Mouse (Mus musculus): Measurements from ENCODE around the gene Ndufs8. TPM values are rescaled to one million over a fixed set of nuclear protein-coding genes. Genes with fewer than 3 reads are reported as not detected.

Gene Ndufs8
- polyA plus RNA-seq, 1 experiment from 2014 or later = 254 TPM

DNA sequence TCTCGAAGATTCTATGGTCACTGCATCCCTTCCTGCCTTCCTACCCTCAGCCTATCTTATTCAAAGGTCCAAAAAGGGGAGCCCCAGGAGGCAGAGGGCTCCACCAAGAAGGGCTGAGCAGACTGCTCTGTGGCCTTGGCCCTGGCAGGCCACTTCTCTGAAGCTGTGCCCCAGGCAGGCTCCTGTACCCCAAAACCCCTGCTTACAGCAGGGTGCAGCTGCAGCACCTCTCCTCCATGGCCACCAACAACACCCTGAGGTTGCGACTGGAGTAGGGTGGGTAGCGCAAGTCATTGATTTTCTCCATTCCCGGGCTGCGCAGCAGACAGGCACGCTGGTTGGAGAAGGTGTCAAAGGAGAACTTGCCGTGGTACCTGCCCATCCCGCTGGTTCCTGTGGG, 1.1 kb upstream of the Ndufs8 start:
- no peak for ATAC-seq (ENCODE audit: insufficient number of reproducible peaks, low FRiP score, low TSS enrichment, low read depth)
- peaks cover 24% of the 10 kb centered on the region for H3K4me1 ChIP-seq
- peak overlapping the region; percentile 84; the same call in 1 of the 2 replicates for H3K27ac ChIP-seq
- H3K4me3 ChIP-seq = peak overlapping the region; percentile 66
- peak overlapping the region; percentile 59 for H3K4me2 ChIP-seq
- WGBS = 86% methylated on average over 8 of the region's 8 CpGs
- no peaks in the 10 kb centered on the region for H3K27me3 ChIP-seq
- peaks cover 27% of the 10 kb centered on the region for H3K36me3 ChIP-seq
- H3K9me3 ChIP-seq = no peaks in the 10 kb centered on the region
- peak overlapping the region; percentile 44; the same call in 1 of the 2 replicates for H3K9ac ChIP-seq

DNA sequence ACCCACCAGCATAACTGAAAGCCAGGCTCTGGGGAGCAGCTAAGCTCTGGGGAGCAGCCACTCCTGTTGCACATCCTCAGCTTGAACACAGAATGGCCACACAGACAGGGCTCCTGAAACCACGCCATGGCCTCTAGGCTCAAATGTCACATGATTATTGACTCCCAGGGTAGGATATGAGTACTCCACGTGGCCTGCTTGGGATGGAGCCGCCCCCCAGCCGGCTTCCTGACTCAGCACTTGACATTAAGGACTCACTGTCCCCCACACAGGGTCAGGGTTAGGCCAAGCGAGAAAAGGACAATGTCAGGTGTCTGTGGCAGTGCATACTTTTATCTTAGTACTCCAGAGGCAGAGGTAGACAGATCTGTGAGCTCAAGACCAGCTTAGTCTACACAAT, 2.4 kb downstream of the Ndufs8 start:
- Histone ChIP-seq H3K4me2 (no peak overlapping the region), H3K9ac (no peak overlapping the region), H3K36me3 (peaks cover 34% of the 10 kb centered on the region), H3K4me1 (peaks cover 53% of the 10 kb centered on the region), H3K27ac (no peak overlapping the region), H3K27me3 (no peaks in the 10 kb centered on the region), H3K9me3 (no peaks in the 10 kb centered on the region), H3K4me3 (no peak overlapping the region)
- WGBS = 81% methylated on average over 5 of the region's 5 CpGs
- no peak for ATAC-seq (ENCODE audit: insufficient number of reproducible peaks, low FRiP score, low TSS enrichment, low read depth)

DNA sequence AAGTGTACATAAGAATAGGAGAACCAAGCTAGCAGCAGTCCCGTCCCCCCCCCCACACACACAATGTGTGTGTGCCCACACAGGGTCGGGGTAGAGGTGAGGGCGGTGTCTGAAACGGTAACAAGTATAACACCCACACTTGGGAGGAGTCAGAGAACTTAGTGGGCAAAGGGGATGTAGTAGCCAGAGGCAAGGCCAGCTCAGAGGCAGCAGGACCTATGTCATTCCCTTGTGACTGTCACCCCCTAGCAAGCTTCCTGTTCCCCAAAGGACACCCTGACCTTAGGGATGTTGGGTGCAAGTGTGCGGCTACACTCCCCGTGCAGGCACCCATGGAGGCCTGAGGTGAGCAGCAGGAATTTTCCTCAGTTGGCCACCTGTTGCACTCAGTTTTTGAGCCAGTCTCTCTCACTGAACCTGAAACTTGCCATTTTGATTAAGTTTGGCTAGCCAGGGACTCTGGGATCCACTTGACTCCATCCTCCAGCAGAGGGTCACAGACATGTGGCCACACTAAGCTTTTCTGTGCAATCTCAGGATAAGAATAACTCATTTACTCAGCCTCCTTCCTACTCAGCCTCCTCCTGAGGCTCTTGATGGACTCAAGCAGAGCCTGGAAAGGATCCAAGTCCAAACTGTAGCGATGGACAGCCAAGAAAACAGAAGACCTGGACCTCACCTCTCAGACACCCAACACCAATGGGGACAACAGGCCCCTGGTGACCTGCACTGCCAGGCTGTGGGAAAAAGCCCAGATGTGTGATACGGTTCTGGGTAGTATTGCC, 4.5 kb downstream of the Ndufs8 start:
- 68% methylated on average over 8 of the region's 8 CpGs for WGBS
- H3K4me2 ChIP-seq = peak overlapping the region; percentile 83
- H3K9me3 ChIP-seq = no peaks in the 10 kb centered on the region
- H3K27ac ChIP-seq = no peak overlapping the region
- no peak for ATAC-seq (ENCODE audit: insufficient number of reproducible peaks, low FRiP score, low TSS enrichment, low read depth)
- H3K4me1 ChIP-seq = peaks cover 56% of the 10 kb centered on the region
- no peaks in the 10 kb centered on the region for H3K27me3 ChIP-seq
- peaks cover 44% of the 10 kb centered on the region for H3K36me3 ChIP-seq
- H3K4me3 ChIP-seq = peak overlapping the region; percentile 74
- no peak overlapping the region for H3K9ac ChIP-seq

DNA sequence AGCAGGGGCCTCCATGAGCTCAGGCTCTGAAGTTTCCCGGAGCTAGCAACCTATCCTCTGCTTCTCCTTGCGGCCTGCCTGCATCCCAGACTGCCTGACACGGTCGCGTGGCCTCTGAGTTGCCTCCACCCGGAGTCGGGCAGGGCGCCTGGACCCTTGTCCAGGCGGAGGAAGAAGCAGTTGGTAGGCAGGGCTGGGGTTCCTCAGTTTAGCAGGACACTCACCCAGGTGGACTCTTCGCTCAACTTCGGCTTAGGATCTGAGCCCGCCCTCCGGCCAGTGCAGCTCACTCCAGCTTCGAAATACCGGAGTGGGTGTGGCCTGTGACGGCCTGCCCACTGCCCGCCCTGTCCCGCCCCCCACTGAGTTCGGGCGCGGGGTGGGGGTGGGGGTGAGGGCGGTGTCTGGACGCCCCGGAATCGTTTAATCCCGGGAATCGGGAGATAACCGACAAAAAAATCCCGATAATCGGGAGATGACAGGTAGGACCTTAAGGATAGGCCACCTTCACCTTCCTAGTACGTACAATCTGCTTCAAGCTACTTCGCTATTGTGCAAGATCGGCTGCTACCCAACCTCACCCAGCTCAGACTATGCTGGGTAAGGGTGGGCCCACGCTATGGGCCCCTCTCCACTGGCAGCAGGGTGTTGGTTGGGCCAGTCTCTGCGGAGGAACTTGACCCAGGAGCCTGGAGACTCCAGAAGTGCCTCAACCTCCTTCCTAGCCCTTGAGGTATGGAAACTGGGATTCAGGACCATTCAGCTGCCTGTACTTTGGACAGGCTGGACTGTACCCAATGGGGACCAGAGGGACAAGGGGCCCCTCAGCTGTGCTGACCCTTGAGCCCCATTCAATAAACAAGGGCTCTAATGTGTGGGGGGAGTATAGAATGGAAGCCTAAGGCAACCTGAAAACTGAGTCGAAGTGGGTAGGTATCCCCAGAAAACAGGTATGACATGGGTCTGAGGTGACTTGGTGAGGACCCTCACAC, 5.5 kb downstream of the Ndufs8 start, which contains the start of gene Tcirg1:
Gene Tcirg1 (minus strand): TSS at position 339 of the 992 bp plus-strand sequence.
- H3K4me1 ChIP-seq = peaks cover 55% of the 10 kb centered on the region
- H3K36me3 ChIP-seq = peaks cover 54% of the 10 kb centered on the region
- H3K9ac ChIP-seq = peak within 1 kb of the TSS; percentile 66
- peak; percentile 82 for ATAC-seq (ENCODE audit: insufficient number of reproducible peaks, low FRiP score, low TSS enrichment, low read depth)
- H3K4me2 ChIP-seq = peak within 1 kb of the TSS; percentile 83
- H3K27me3 ChIP-seq = no peaks in the 10 kb centered on the region
- WGBS = 4% methylated on average over 36 of the region's 36 CpGs
- no peaks in the 10 kb centered on the region for H3K9me3 ChIP-seq
- peak within 1 kb of the TSS; percentile 74 for H3K4me3 ChIP-seq
- peak within 1 kb of the TSS; percentile 77 for H3K27ac ChIP-seq

DNA sequence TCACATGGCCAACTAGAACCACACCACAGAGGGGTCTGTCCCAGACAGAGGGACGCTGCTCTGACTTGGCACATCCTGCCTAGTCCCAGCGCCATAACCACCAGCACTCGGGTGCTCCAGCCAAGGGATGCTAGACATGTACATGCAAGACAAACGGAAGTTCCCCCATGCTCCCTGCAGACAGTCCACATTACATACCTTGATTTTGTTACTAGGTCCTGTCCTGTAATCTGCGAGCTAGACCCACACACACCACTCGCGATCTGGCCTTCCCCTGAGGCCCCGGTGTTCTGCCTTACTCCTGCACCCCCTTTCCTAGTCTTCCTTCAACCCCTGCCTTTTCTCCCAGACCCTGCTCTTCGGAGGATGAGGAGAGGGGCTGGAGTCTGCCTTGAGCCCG, 6.2 kb downstream of the Ndufs8 start:
- ATAC-seq (ENCODE audit: insufficient number of reproducible peaks, low FRiP score, low TSS enrichment, low read depth) = no peak
- H3K27me3 ChIP-seq = no peaks in the 10 kb centered on the region
- no peaks in the 10 kb centered on the region for H3K9me3 ChIP-seq
- H3K4me2 ChIP-seq = peak overlapping the region; percentile 83
- H3K36me3 ChIP-seq = peaks cover 61% of the 10 kb centered on the region
- 16% methylated on average over 10 of the region's 10 CpGs for WGBS
- peaks cover 47% of the 10 kb centered on the region for H3K4me1 ChIP-seq
- H3K9ac ChIP-seq = peak overlapping the region; percentile 66
- peak overlapping the region; percentile 74 for H3K4me3 ChIP-seq
- peak overlapping the region; percentile 77 for H3K27ac ChIP-seq

DNA sequence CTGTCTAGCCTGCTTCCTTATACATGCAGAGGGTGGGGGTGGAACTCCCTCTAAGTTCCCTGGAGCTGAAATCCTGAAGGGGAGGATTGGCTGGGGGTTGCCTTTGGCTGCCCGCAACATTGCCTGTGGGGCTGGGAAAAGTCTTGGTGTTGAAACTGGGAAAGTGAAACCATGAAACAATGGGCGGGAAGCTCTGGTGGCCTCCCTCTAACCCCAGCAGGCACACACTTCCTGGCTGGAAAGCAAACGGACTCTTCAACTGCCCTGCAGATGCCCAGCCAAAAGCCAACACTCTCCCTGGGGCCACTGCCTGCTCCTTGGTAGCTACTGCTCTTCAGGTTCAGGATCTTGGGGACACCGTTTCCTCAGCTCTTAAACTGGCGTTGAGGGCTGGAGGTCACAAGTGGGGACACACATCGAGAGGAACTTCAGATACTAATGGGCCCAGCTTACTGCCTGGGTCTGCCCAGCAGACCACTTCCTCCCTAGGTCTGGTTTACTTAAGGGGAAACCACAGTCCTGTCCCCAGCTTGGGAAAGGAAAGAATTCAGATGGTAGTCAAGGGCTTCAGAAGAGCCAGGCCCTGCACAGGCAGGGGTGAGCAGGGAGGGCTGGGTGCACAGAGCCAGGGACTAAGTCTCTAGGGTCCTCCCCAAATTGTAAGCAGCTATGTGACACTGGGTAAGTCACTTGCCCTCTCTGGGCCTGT, 7.2 kb downstream of the Ndufs8 start:
- H3K36me3 ChIP-seq = peaks cover 55% of the 10 kb centered on the region
- no peaks in the 10 kb centered on the region for H3K9me3 ChIP-seq
- no peak for ATAC-seq (ENCODE audit: insufficient number of reproducible peaks, low FRiP score, low TSS enrichment, low read depth)
- 36% methylated on average over 6 of the region's 6 CpGs for WGBS
- peak overlapping the region; percentile 83 for H3K4me2 ChIP-seq
- H3K4me3 ChIP-seq = peak overlapping the region; percentile 74
- H3K27me3 ChIP-seq = no peaks in the 10 kb centered on the region
- peak overlapping the region; percentile 77 for H3K27ac ChIP-seq
- H3K9ac ChIP-seq = 0 out of 2 replicates have a peak overlapping the region, but pooled peaks have one; percentile 10
- H3K4me1 ChIP-seq = peaks cover 45% of the 10 kb centered on the region

GRCm38 (mm10) chr19:3904363-3904675, 8.3 kb downstream of the Ndufs8 start:
- Histone ChIP-seq H3K4me1 (peaks cover 42% of the 10 kb centered on the region), H3K4me2 (no peak overlapping the region), H3K36me3 (peaks cover 52% of the 10 kb centered on the region), H3K27me3 (no peaks in the 10 kb centered on the region), H3K4me3 (no peak overlapping the region), H3K9me3 (no peaks in the 10 kb centered on the region), H3K9ac (no peak overlapping the region), H3K27ac (no peak overlapping the region)
- ATAC-seq (ENCODE audit: insufficient number of reproducible peaks, low FRiP score, low TSS enrichment, low read depth) = no peak
- WGBS = 60% methylated on average over 10 of the region's 10 CpGs

- Histone ChIP-seq H3K36me3 (peaks cover 52% of the 10 kb centered on the region), H3K9ac (no peak overlapping the region), H3K9me3 (no peaks in the 10 kb centered on the region), H3K4me3 (no peak overlapping the region), H3K4me1 (peaks cover 42% of the 10 kb centered on the region), H3K4me2 (no peak overlapping the region), H3K27me3 (no peaks in the 10 kb centered on the region), H3K27ac (no peak overlapping the region)
- ATAC-seq (ENCODE audit: insufficient number of reproducible peaks, low FRiP score, low TSS enrichment, low read depth) = no peak
- WGBS = 74% methylated on average over 25 of the region's 25 CpGs
Measured at GRCm38 (mm10) chr19:3903648-3904362, 8.8 kb downstream of the Ndufs8 start.

DNA sequence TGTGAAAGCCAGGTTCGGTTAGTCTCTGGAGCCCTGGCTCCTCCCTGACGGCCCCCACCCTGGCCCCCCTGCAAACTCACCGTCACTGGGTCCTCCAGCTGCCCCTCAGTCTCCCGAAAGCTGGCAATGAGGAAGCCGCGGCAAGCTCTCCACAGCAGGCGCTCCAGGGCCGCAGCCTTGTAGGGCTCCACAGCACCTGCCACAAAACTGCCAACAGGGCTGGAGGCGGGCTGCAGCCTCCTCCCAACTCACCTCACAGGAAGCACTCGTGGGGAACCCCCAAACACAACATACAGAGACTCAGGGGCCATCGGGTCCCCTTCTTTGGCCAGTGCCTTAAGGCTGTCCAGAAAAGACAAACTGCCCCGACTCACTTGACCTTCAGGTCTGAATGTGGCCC, 9.6 kb downstream of the Ndufs8 start:
- Histone ChIP-seq H3K4me3 (no peak overlapping the region), H3K36me3 (peaks cover 50% of the 10 kb centered on the region), H3K4me2 (no peak overlapping the region), H3K9me3 (no peaks in the 10 kb centered on the region), H3K4me1 (peaks cover 39% of the 10 kb centered on the region), H3K27ac (no peak overlapping the region), H3K9ac (no peak overlapping the region), H3K27me3 (no peaks in the 10 kb centered on the region)
- no peak for ATAC-seq (ENCODE audit: insufficient number of reproducible peaks, low FRiP score, low TSS enrichment, low read depth)
- WGBS = 83% methylated on average over 12 of the region's 12 CpGs

DNA sequence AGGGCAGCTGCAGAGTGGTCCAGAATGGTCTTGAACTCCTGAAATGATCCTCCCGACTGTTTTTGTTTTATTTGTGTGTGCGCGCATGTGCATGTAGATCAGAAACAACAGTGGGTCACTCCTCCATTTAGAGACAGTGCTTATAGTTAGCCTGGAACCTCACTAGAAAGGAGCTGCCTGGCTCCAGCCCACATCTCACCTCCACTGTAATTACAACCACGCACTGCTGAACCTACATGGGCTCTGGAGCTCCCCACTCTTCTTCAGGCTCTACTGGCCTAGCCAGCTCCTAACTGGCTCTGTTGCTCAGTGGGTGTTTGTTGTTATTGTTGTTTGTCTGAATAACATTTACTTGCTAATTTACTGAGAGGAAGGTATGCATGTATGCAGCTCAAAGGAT, 13.0 kb downstream of the Ndufs8 start:
- no peak overlapping the region for H3K9ac ChIP-seq
- H3K36me3 ChIP-seq = peaks cover 83% of the 10 kb centered on the region
- no peak overlapping the region for H3K27ac ChIP-seq
- no peaks in the 10 kb centered on the region for H3K27me3 ChIP-seq
- no peak for ATAC-seq (ENCODE audit: insufficient number of reproducible peaks, low FRiP score, low TSS enrichment, low read depth)
- 94% methylated on average over 4 of the region's 4 CpGs for WGBS
- H3K4me3 ChIP-seq = no peak overlapping the region
- H3K9me3 ChIP-seq = no peaks in the 10 kb centered on the region
- no peak overlapping the region for H3K4me2 ChIP-seq
- H3K4me1 ChIP-seq = peaks cover 8% of the 10 kb centered on the region

DNA sequence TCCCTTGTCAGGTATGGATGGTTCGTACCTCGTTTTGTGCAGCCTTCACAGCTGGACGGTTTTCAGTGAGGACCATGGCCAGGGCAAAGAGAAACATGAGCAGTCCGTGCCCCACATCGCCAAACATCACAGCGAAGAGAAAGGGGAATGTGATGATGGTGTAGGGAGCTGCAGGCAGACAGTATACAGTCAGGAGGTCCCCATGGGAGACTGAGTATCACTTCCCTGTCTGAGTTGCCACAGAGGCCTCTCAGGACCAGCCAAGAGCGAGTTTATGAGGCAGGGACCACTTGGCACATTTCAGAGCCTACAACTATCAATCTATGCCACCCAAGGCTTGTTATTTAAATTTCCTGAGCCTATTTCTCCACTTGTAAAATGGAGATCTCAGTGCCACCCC, 13.6 kb downstream of the Ndufs8 start:
- H3K4me3 ChIP-seq = no peak overlapping the region
- no peaks in the 10 kb centered on the region for H3K9me3 ChIP-seq
- no peak for ATAC-seq (ENCODE audit: insufficient number of reproducible peaks, low FRiP score, low TSS enrichment, low read depth)
- H3K36me3 ChIP-seq = peaks cover 88% of the 10 kb centered on the region
- 85% methylated on average over 7 of the region's 7 CpGs for WGBS
- no peak overlapping the region for H3K9ac ChIP-seq
- no peaks in the 10 kb centered on the region for H3K27me3 ChIP-seq
- peaks cover 2% of the 10 kb centered on the region for H3K4me1 ChIP-seq
- no peak overlapping the region for H3K4me2 ChIP-seq
- no peak overlapping the region for H3K27ac ChIP-seq
